Mouse (Mus musculus): ENCODE measurements around the gene Slc16a3.

DNA sequence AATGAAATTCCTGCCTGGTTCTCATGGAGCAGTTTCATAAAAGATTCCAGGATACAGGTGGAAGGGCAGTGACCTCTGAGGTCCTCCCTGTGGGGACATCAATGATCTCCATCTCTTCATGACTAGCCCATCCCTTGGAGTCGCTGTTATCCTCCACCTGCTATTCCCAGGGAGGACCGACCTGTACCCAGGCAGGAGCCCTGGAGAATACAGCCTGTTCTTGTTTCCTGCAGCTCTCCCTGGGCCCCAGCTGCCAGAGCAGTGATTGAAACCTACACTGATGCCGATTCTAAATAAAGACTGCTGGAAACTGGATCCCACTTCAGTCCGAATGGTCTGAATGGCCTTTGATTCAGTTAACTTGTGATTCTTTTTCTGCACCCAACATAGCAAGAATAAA, 16.8 kb upstream of the Slc16a3 start:
- TF ChIP-seq CTCF (IDR thresholded peaks at IDR 0.05; ENCODE audit: low read depth) (no peak), EP300 (IDR thresholded peaks at IDR 0.05; ENCODE audit: low read depth) (no peak)

Data from liver, embryonic 14.5 days (tissue).